Mouse (Mus musculus) ES-E14 (cell line): ENCODE results near the gene Zfp882.

ENCODE experiments used
- CHD2 ChIP-seq: IDR thresholded peaks from 2 replicates; pipeline ENCODE4 v1.6.1; 2014; ENCODE audit warnings: mild to moderate bottlenecking, low read depth, low read length, inconsistent platforms
- MAFK ChIP-seq: IDR thresholded peaks from 2 replicates; pipeline ENCODE4 v1.6.1; 2014; ENCODE audit warnings: mild to moderate bottlenecking, low read depth, low read length, inconsistent platforms; ENCODE audit not compliant: insufficient read depth
- ZNF384 ChIP-seq: IDR thresholded peaks from 2 replicates; pipeline ENCODE4 v1.6.1; 2012; ENCODE audit warnings: low read depth, low read length, inconsistent platforms

DNA sequence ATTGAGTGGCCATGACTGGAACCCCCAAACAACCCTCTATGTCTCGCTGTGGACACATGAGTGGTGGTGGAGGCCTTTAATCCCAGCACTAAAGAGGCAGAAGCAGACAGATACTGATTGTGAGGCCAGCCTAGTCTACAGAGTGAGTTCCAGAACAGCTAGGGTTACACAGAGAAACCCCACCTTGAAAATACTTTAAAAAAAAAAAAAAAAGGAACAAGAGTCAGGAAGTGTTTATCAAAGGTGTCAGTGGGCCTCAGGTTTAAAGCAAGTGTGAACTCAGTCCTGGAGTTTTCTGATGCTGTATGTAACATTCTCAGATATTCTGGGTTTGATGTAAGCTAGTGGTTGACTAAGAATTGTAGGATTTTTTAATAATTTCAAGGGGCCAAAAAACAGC, 44.1 kb downstream of the Zfp882 start:
- no peak for TF ChIP-seq MAFK
- no peak for TF ChIP-seq CHD2
- TF ChIP-seq ZNF384: peak; percentile 53; the same call in 1 of the 2 replicates
